Mouse (Mus musculus) erythroblast, embryonic 14.5 days (primary cell): Measurements from ENCODE around the gene Nfkbiz.

Experiments used
- GATA1 ChIP-seq: IDR thresholded peaks from 2 replicates; pipeline ENCODE4 v1.6.1; 2012; ENCODE audit warnings: low read length, inconsistent platforms, mixed read lengths
- TAL1 ChIP-seq: IDR thresholded peaks from 3 replicates; pipeline ENCODE4 v1.6.1; 2012; ENCODE audit warnings: low read length, inconsistent platforms, mixed read lengths

DNA sequence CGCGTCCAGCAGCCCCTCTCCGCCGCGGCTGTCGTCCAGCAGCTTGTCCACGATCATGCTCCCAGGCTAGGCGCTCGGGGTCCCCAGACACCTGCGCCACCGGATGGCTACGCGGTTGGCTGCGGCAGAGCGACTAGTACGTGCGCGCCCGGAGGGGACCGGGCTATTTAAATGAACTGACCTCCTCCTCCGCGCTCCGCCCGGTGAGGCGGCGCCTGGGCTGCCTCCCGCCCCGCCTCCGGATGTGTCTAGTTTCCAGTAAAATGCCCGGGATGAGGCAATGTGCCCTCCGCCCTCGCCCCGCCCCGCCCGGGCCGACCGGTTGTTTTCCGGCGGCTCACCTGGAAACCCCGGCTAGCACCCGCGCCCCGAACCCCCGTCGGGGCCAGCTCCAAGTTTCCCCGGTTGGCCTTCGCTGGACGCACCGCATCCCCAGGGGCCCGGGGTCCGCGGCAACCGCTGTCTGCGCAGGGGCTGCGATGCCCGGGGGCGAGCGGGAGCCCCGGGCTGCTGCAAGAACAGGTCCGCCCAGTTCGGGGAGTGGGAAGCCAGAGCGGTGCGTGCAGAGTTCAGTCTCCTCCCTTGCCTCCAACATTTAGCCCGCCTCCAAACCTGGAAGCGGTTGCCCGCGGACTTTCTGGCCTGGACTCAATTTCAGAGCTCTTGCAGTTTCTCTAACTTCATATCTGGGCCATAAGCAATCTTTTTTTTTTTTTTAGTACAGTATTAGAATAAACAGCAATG is 16.5 kb downstream of the Nfkbiz start:
- TF ChIP-seq GATA1 = no peak
- no peak for TF ChIP-seq TAL1
